Mouse (Mus musculus): ENCODE data around the gene Otud5. TPM values are rescaled to one million over a fixed set of nuclear protein-coding genes. Genes with fewer than 3 reads are reported as not detected.
A peak's percentile ranks its signal among the peaks of the same experiment; 100 is the strongest.
"Not testable (repeated sequence)": the region's sequence is repeated elsewhere in the genome, so short reads cannot be mapped to it uniquely, and the experiment has no call there.

The Otud5 gene
- polyA plus RNA-seq (2014; fragmentation: Nextera tagmentation; extraction: Ambion mirVana): 31.1 and 32.3 TPM in 2 replicates

DNA sequence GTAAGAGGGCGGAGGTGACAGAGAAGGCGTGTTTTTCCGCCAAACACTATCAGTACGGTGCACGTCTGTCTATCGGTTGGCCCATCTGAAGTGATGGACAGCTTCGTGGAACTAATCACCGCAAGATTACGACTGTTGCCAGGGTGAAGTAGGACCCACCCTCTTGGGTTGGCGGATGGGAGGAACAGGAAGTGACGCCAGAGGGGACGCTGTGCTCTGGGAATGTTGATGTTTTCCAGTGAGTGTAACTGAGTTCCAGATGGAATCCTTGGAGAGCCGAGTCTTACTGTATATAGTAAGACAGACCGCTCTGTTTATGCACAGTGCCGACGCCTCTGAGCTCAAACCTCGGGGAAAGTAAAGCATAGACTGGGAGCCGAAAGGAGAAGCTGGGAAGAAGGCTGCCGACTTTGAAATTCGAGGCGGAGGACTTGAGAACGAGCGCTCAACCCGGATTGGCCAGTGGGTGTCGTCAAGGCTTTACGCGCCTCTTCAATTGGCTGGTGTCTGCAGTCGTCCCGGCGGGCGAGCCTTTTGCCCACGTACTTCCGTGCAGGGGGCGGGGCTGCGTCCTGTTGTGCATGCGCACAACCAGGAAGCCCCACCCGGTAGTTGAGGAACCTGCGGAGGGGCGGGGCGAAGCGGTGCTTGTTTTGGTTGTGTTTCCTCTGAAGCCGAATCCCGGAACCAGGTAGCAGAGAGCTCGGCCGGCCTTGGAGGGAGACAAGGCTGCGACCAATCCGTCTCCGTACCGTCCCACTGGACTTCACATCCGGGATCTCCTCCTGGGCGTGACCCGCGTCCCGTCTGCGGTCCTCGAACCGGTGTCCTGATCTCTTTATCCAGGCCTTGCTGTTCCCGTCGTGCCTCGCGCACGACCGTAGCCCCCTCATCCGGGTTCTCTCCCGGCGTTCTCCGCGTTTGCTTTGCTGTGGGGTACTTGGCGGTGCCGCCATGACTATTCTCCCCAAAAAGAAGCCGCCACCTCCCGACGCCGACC is at the start of gene Otud5:
Gene Otud5, plus strand, starts transcription at position 202 of the 1,000 bp plus-strand sequence.
- H3K27ac ChIP-seq (replicated peaks; ENCODE audit: low read depth, low read length): peak within 1 kb of the TSS; percentile 92
- peak within 1 kb of the TSS; percentile 67 for H3K4me3 ChIP-seq (ENCODE audit: low read depth, low read length)
- peak within 1 kb of the TSS; percentile 83 for H3K9ac ChIP-seq (ENCODE audit: low read depth, low read length)
- ATAC-seq (ENCODE audit: low read depth) (peak; percentile 98), DNase-seq (ENCODE audit: low spot score) (peak; percentile 98)
- WGBS: 23% methylated on average over 38 of the region's 74 CpGs
- peak within 1 kb of the TSS; percentile 62 for H3K4me2 ChIP-seq (ENCODE audit: low read depth, low read length)
- no peaks in the 10 kb centered on the region for H3K27me3 ChIP-seq (replicated peaks; ENCODE audit: control insufficient read depth, insufficient read depth, low read length)
- no peaks in the 10 kb centered on the region for H3K9me3 ChIP-seq (ENCODE audit: control insufficient read depth, low read length)
- no peaks in the 10 kb centered on the region for H3K4me1 ChIP-seq (ENCODE audit: control insufficient read depth, insufficient read depth, low read length)
- H3K36me3 ChIP-seq (ENCODE audit: control insufficient read depth, insufficient read depth, low read length): no peaks in the 10 kb centered on the region

DNA sequence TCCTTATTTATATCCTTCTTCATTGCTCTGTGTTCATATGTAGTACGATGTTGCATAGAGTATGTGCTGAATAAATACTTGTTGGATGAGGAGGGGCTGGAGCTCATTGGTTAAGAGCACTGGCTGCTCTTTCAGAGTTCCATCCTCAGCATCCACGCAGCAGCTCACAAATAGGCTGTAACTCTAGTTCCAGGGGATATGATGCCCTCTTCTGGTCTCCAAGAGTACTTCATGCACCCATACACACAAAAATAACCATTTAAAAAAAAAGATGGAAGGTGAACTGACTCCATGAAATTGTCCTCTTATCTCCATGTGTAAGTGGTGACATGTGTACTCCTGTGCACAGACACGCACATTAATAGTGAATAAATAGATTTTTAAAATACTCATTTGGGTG is 47.8 kb upstream of the Otud5 start:
- ATAC-seq (ENCODE audit: low read depth): no peak
- H3K27ac ChIP-seq (replicated peaks; ENCODE audit: low read depth, low read length): no peak overlapping the region
- no peak overlapping the region for H3K4me2 ChIP-seq (ENCODE audit: low read depth, low read length)
- no peaks in the 10 kb centered on the region for H3K9me3 ChIP-seq (ENCODE audit: control insufficient read depth, low read length)
- WGBS: 51% methylated on average over 3 of the region's 3 CpGs
- H3K4me3 ChIP-seq (ENCODE audit: low read depth, low read length): no peak overlapping the region
- no peaks in the 10 kb centered on the region for H3K4me1 ChIP-seq (ENCODE audit: control insufficient read depth, insufficient read depth, low read length)
- 0 out of 2 replicates have a peak, but pooled peaks cover 12% of the 10 kb centered on the region for H3K36me3 ChIP-seq (ENCODE audit: control insufficient read depth, insufficient read depth, low read length)
- no peak for DNase-seq (ENCODE audit: low spot score)
- no peak overlapping the region for H3K9ac ChIP-seq (ENCODE audit: low read depth, low read length)
- no peaks in the 10 kb centered on the region for H3K27me3 ChIP-seq (replicated peaks; ENCODE audit: control insufficient read depth, insufficient read depth, low read length)

DNA sequence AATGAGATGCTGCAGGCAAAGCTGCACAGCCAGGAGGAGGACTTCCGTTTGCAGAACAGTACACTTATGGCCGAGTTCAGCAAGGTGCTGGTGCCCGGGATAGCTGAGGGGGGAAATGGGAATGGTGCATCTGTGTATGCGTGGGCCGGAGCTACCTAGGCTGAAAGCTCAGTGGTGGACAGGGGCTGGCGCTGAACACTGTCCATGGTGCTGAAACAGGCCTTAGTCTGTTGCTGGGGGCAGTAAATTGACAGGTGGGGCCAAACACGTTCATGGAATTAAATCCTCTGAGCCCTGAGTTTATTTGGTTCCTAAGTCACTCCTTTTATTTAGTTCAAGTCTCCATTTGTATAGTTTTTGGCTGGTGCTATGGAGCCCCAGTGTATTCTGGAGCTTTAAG is 46.1 kb upstream of the Otud5 start:
- peak; percentile 53 for DNase-seq (ENCODE audit: low spot score)
- no peak for ATAC-seq (ENCODE audit: low read depth)
- Histone ChIP-seq H3K9me3 (ENCODE audit: control insufficient read depth, low read length) (no peaks in the 10 kb centered on the region), H3K27ac (replicated peaks; ENCODE audit: low read depth, low read length) (no peak overlapping the region), H3K36me3 (ENCODE audit: control insufficient read depth, insufficient read depth, low read length) (peaks cover 12% of the 10 kb centered on the region; the same call in 1 of the 2 replicates), H3K4me2 (ENCODE audit: low read depth, low read length) (no peak overlapping the region), H3K4me1 (ENCODE audit: control insufficient read depth, insufficient read depth, low read length) (no peaks in the 10 kb centered on the region), H3K4me3 (ENCODE audit: low read depth, low read length) (no peak overlapping the region), H3K27me3 (replicated peaks; ENCODE audit: control insufficient read depth, insufficient read depth, low read length) (no peaks in the 10 kb centered on the region), H3K9ac (ENCODE audit: low read depth, low read length) (no peak overlapping the region)
- WGBS: 34% methylated on average over 7 of the region's 7 CpGs

DNA sequence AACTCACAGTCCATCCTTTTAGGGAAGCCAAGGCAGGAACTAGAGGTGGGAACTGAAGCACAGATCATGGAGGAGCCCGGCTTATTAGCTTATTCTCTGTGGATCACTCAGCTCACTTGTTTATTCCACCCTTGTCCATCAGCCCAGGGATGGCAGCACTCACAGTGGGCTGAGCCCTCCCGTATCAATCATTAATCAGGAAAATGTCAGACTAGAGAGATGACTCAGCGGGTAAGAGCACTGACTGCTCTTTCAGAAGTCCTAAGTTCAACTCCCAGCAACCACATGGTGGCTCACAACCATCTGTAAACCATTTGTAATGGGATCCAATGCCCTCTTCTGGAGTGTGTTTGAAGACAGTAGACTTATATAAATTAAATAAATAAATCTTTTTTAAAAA is 43.8 kb upstream of the Otud5 start:
- 75% methylated on average over 3 of the region's 3 CpGs for WGBS
- Histone ChIP-seq H3K36me3 (ENCODE audit: control insufficient read depth, insufficient read depth, low read length) (peaks cover 18% of the 10 kb centered on the region; the same call in 1 of the 2 replicates), H3K27me3 (replicated peaks; ENCODE audit: control insufficient read depth, insufficient read depth, low read length) (no peaks in the 10 kb centered on the region), H3K4me1 (ENCODE audit: control insufficient read depth, insufficient read depth, low read length) (no peaks in the 10 kb centered on the region), H3K9ac (ENCODE audit: low read depth, low read length) (no peak overlapping the region), H3K4me3 (ENCODE audit: low read depth, low read length) (no peak overlapping the region), H3K27ac (replicated peaks; ENCODE audit: low read depth, low read length) (no peak overlapping the region), H3K4me2 (ENCODE audit: low read depth, low read length) (no peak overlapping the region), H3K9me3 (ENCODE audit: control insufficient read depth, low read length) (no peaks in the 10 kb centered on the region)
- DNase-seq (ENCODE audit: low spot score) (no peak), ATAC-seq (ENCODE audit: low read depth) (no peak)

DNA sequence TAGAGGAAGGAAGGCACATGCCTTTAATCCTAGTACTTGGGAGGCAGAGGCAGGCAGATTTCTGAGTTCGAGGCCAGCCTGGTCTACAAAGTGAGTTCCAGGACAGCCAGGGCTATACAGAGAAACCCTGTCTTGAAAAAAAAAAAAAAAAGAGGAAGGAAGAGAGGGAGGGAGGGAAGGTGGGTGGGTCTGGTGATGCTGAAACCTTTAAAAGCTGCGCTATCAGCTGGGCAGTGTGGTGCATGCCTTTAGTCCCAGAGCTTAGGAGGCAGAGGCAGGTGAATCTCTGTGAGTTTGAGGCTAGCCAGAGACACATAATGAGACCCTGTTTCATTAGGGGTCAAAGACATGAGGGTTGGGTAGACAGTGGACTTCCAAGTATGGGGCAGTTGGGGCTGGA is 39.0 kb upstream of the Otud5 start:
- 90% methylated on average over 2 of the region's 2 CpGs for WGBS
- not testable (repeated sequence) for DNase-seq (ENCODE audit: low spot score); H3K4me3 ChIP-seq (ENCODE audit: low read depth, low read length); H3K4me1 ChIP-seq (ENCODE audit: control insufficient read depth, insufficient read depth, low read length); H3K4me2 ChIP-seq (ENCODE audit: low read depth, low read length); H3K27ac ChIP-seq (replicated peaks; ENCODE audit: low read depth, low read length); ATAC-seq (ENCODE audit: low read depth); H3K27me3 ChIP-seq (replicated peaks; ENCODE audit: control insufficient read depth, insufficient read depth, low read length); H3K9me3 ChIP-seq (ENCODE audit: control insufficient read depth, low read length); H3K9ac ChIP-seq (ENCODE audit: low read depth, low read length)
- peaks cover 11% of the 10 kb centered on the region for H3K36me3 ChIP-seq (ENCODE audit: control insufficient read depth, insufficient read depth, low read length)

DNA sequence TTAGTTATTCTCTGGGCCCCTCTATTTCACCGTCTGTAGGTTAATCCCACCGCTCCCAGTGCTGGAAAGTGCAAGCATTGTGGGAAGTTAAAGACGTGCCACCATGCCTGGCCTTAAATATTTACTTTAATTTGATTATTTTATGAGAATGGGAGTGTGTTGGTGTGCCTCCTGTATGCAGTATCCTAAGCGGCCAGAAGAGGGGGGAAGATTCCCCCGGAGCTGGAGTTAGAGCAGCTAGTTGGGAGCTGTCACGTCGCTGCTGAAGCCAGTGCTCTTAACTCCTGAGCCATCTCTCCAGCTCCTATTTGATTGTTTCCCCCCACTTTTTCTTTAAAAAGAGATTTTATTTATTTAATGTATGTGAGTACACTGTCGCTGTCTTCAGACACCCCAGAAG is 26.1 kb upstream of the Otud5 start:
- DNase-seq (ENCODE audit: low spot score); H3K9me3 ChIP-seq (ENCODE audit: control insufficient read depth, low read length); H3K4me2 ChIP-seq (ENCODE audit: low read depth, low read length); H3K27me3 ChIP-seq (replicated peaks; ENCODE audit: control insufficient read depth, insufficient read depth, low read length); H3K4me3 ChIP-seq (ENCODE audit: low read depth, low read length); ATAC-seq (ENCODE audit: low read depth); H3K4me1 ChIP-seq (ENCODE audit: control insufficient read depth, insufficient read depth, low read length); H3K9ac ChIP-seq (ENCODE audit: low read depth, low read length); H3K27ac ChIP-seq (replicated peaks; ENCODE audit: low read depth, low read length): not testable (repeated sequence)
- H3K36me3 ChIP-seq (ENCODE audit: control insufficient read depth, insufficient read depth, low read length): peaks cover 31% of the 10 kb centered on the region
- WGBS: 61% methylated on average over 8 of the region's 8 CpGs

DNA sequence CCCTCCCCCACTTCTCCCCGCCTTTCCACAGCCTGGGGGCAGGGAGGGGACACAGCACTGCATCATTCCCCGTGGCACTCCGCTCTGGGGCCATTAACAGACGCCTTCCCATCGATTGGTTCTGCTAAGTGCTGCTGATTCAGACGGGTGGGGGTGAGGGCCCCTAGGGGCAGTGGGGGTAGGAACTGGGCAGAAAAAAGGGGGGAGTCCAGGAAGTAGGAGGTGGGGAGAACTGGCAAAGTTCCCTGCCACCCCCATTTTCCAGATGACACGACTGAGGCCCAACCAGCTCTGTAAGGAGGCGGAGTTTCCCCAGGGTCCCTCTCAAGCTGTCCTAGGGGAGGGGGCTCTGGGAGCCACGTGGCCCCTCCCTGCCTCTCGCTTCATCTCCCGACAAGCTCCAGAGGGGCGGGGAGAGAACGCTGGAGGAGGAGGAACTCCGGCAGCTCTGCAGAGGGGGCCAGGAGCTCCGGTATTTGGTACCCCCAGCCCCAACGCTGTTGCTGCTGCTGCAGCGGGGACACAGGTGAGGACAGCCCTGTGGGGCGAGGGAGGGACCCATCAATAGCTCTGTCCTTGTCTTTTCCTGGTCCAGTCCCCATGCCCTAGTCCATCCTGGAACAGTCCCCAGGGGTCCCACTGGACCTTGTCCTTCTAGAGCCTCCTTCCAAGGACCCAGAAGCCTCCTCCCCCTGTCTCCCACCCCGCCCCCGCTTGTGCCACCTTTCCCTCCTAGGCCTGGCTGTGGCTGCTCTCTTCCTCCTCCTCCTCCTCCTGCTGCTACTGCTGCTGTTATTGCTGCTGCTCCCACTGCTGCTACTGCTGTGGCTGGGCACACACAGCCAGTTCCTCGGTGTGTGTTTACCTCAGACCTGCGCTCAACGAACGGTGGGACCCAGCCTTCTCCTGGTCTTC is 19.0 kb upstream of the Otud5 start, which contains the start of gene Kcnd1:
Gene Kcnd1, plus strand, starts transcription at position 425 of the 915 bp plus-strand sequence.
- peak within 1 kb of the TSS; percentile 60 for H3K9ac ChIP-seq (ENCODE audit: low read depth, low read length)
- DNase-seq (ENCODE audit: low spot score) (peak; percentile 70), ATAC-seq (ENCODE audit: low read depth) (peak; percentile 77)
- no peaks in the 10 kb centered on the region for H3K4me1 ChIP-seq (ENCODE audit: control insufficient read depth, insufficient read depth, low read length)
- no peaks in the 10 kb centered on the region for H3K27me3 ChIP-seq (replicated peaks; ENCODE audit: control insufficient read depth, insufficient read depth, low read length)
- peak within 1 kb of the TSS; percentile 42 for H3K4me3 ChIP-seq (ENCODE audit: low read depth, low read length)
- H3K4me2 ChIP-seq (ENCODE audit: low read depth, low read length): peak within 1 kb of the TSS; percentile 64
- H3K9me3 ChIP-seq (ENCODE audit: control insufficient read depth, low read length): no peaks in the 10 kb centered on the region
- 23% methylated on average over 14 of the region's 24 CpGs for WGBS
- H3K36me3 ChIP-seq (ENCODE audit: control insufficient read depth, insufficient read depth, low read length): peaks cover 7% of the 10 kb centered on the region
- no peak within 1 kb of the TSS for H3K27ac ChIP-seq (replicated peaks; ENCODE audit: low read depth, low read length)

DNA sequence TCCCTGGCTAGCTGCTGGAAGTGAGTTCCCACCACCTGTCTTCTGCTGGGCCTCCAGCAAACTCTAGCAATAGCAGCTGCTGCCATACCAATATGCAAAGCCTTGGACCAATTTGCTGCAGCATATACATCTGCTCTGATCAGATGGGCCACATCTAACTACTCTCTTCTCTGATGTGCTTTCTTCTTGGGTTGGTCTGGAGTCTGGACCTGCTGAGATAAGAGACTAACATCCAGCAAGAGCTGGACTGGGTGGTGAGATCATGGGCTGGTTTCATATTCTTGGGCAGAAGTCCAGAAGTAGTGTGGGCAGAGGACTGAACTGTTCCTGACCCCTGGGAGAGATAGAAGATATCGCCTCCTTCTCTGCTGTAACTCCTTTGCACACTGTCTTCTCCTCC is 4.0 kb upstream of the Otud5 start:
- Histone ChIP-seq H3K4me2 (ENCODE audit: low read depth, low read length) (no peak overlapping the region), H3K9me3 (ENCODE audit: control insufficient read depth, low read length) (no peaks in the 10 kb centered on the region), H3K4me3 (ENCODE audit: low read depth, low read length) (no peak overlapping the region), H3K4me1 (ENCODE audit: control insufficient read depth, insufficient read depth, low read length) (no peaks in the 10 kb centered on the region), H3K27me3 (replicated peaks; ENCODE audit: control insufficient read depth, insufficient read depth, low read length) (no peaks in the 10 kb centered on the region), H3K36me3 (ENCODE audit: control insufficient read depth, insufficient read depth, low read length) (no peaks in the 10 kb centered on the region), H3K27ac (replicated peaks; ENCODE audit: low read depth, low read length) (no peak overlapping the region), H3K9ac (ENCODE audit: low read depth, low read length) (no peak overlapping the region)
- ATAC-seq (ENCODE audit: low read depth) (no peak), DNase-seq (ENCODE audit: low spot score) (no peak)
- 79% methylated on average over 1 of the region's 1 CpGs for whole genome bisulfite sequencing

Data from embryonic facial prominence, embryonic 14.5 days (tissue).